Mouse (Mus musculus): ENCODE results near the gene Tecta. TPM values are rescaled to one million over a fixed set of nuclear protein-coding genes. Genes with fewer than 3 reads are reported as not detected.

Gene Tecta
- polyA plus RNA-seq, 1 experiment from 2014 or later = 0.42 TPM

- no peak overlapping the region for H3K4me2 ChIP-seq
- no peak overlapping the region for H3K9ac ChIP-seq (replicated peaks)
- peaks cover 24% of the 10 kb centered on the region for H3K4me1 ChIP-seq
- no peaks in the 10 kb centered on the region for H3K9me3 ChIP-seq (replicated peaks)
- no peak overlapping the region for H3K4me3 ChIP-seq (replicated peaks)
- no peaks in the 10 kb centered on the region for H3K36me3 ChIP-seq
- H3K27me3 ChIP-seq (replicated peaks) = 0 out of 2 replicates have a peak, but pooled peaks cover 4% of the 10 kb centered on the region
- ATAC-seq (ENCODE audit: low FRiP score) = no peak
- WGBS = 53% methylated on average over 13 of the region's 13 CpGs
- no peak overlapping the region for H3K27ac ChIP-seq (replicated peaks)
Observed at GRCm38 (mm10) chr9:42385656-42386055, 14.1 kb downstream of the Tecta start.

- Histone ChIP-seq H3K9ac (replicated peaks) (no peak overlapping the region), H3K4me2 (no peak overlapping the region), H3K9me3 (replicated peaks) (no peaks in the 10 kb centered on the region), H3K4me1 (peaks cover 19% of the 10 kb centered on the region), H3K4me3 (replicated peaks) (no peak overlapping the region), H3K36me3 (no peaks in the 10 kb centered on the region), H3K27ac (replicated peaks) (peak overlapping the region; percentile 19; the same call in 1 of the 2 replicates), H3K27me3 (replicated peaks) (0 out of 2 replicates have a peak, but pooled peaks cover 4% of the 10 kb centered on the region)
- WGBS = 48% methylated on average over 8 of the region's 8 CpGs
- ATAC-seq (ENCODE audit: low FRiP score) = no peak
Observed at GRCm38 (mm10) chr9:42382628-42383347, 16.9 kb downstream of the Tecta start.

- Histone ChIP-seq H3K36me3 (no peaks in the 10 kb centered on the region), H3K9ac (replicated peaks) (no peak overlapping the region), H3K9me3 (replicated peaks) (no peaks in the 10 kb centered on the region), H3K4me2 (no peak overlapping the region), H3K27me3 (replicated peaks) (0 out of 2 replicates have a peak, but pooled peaks cover 4% of the 10 kb centered on the region), H3K27ac (replicated peaks) (peak overlapping the region; percentile 19; the same call in 1 of the 2 replicates), H3K4me1 (peaks cover 19% of the 10 kb centered on the region), H3K4me3 (replicated peaks) (no peak overlapping the region)
- WGBS = 30% methylated on average over 5 of the region's 5 CpGs
- ATAC-seq (ENCODE audit: low FRiP score) = peak; percentile 55
Observed at GRCm38 (mm10) chr9:42382063-42382462, 17.7 kb downstream of the Tecta start.

GRCm38 (mm10) chr9:42378071-42378470, 21.7 kb downstream of the Tecta start:
- ATAC-seq (ENCODE audit: low FRiP score) = no peak
- no peak overlapping the region for H3K9ac ChIP-seq (replicated peaks)
- no peak overlapping the region for H3K4me3 ChIP-seq (replicated peaks)
- no peaks in the 10 kb centered on the region for H3K36me3 ChIP-seq
- no peaks in the 10 kb centered on the region for H3K9me3 ChIP-seq (replicated peaks)
- H3K27ac ChIP-seq (replicated peaks) = no peak overlapping the region
- no peak overlapping the region for H3K4me2 ChIP-seq
- 0 out of 2 replicates have a peak, but pooled peaks cover 3% of the 10 kb centered on the region for H3K27me3 ChIP-seq (replicated peaks)
- peaks cover 8% of the 10 kb centered on the region; the same call in 1 of the 2 replicates for H3K4me1 ChIP-seq
- 89% methylated on average over 4 of the region's 4 CpGs for WGBS

- WGBS = 94% methylated on average over 15 of the region's 15 CpGs
- no peak for ATAC-seq (ENCODE audit: low FRiP score)
- Histone ChIP-seq H3K9me3 (replicated peaks) (no peaks in the 10 kb centered on the region), H3K4me3 (replicated peaks) (no peak overlapping the region), H3K4me1 (peaks cover 5% of the 10 kb centered on the region; the same call in 1 of the 2 replicates), H3K27ac (replicated peaks) (no peak overlapping the region), H3K36me3 (no peaks in the 10 kb centered on the region), H3K4me2 (no peak overlapping the region), H3K27me3 (replicated peaks) (0 out of 2 replicates have a peak, but pooled peaks cover 3% of the 10 kb centered on the region), H3K9ac (replicated peaks) (no peak overlapping the region)
Observed at GRCm38 (mm10) chr9:42377656-42378055, 22.1 kb downstream of the Tecta start.

GRCm38 (mm10) chr9:42371670-42372368, 27.9 kb downstream of the Tecta start:
- 0 out of 2 replicates have a peak, but pooled peaks cover 3% of the 10 kb centered on the region for H3K27me3 ChIP-seq (replicated peaks)
- no peak overlapping the region for H3K9ac ChIP-seq (replicated peaks)
- H3K36me3 ChIP-seq = no peaks in the 10 kb centered on the region
- no peaks in the 10 kb centered on the region for H3K4me1 ChIP-seq
- H3K9me3 ChIP-seq (replicated peaks) = no peaks in the 10 kb centered on the region
- H3K4me2 ChIP-seq = no peak overlapping the region
- H3K27ac ChIP-seq (replicated peaks) = no peak overlapping the region
- no peak for ATAC-seq (ENCODE audit: low FRiP score)
- 87% methylated on average over 6 of the region's 6 CpGs for WGBS
- H3K4me3 ChIP-seq (replicated peaks) = no peak overlapping the region

- no peaks in the 10 kb centered on the region for H3K27me3 ChIP-seq (replicated peaks)
- H3K4me1 ChIP-seq = peaks cover 3% of the 10 kb centered on the region; the same call in 1 of the 2 replicates
- 17% methylated on average over 4 of the region's 4 CpGs for WGBS
- no peak overlapping the region for H3K9ac ChIP-seq (replicated peaks)
- no peak overlapping the region for H3K27ac ChIP-seq (replicated peaks)
- no peak overlapping the region for H3K4me2 ChIP-seq
- H3K4me3 ChIP-seq (replicated peaks) = no peak overlapping the region
- H3K36me3 ChIP-seq = no peaks in the 10 kb centered on the region
- ATAC-seq (ENCODE audit: low FRiP score) = no peak
- H3K9me3 ChIP-seq (replicated peaks) = no peaks in the 10 kb centered on the region
Observed at GRCm38 (mm10) chr9:42357585-42357984, 42.1 kb downstream of the Tecta start.

- 46% methylated on average over 1 of the region's 1 CpGs for WGBS
- H3K4me1 ChIP-seq = peaks cover 12% of the 10 kb centered on the region
Observed at GRCm38 (mm10) chr9:42354871-42355270, 44.9 kb downstream of the Tecta start.

GRCm38 (mm10) chr9:42349791-42350190, 49.9 kb downstream of the Tecta start:
- Histone ChIP-seq H3K36me3 (no peaks in the 10 kb centered on the region), H3K4me3 (replicated peaks) (no peak overlapping the region), H3K4me2 (no peak overlapping the region), H3K9me3 (replicated peaks) (no peaks in the 10 kb centered on the region), H3K9ac (replicated peaks) (no peak overlapping the region), H3K27me3 (replicated peaks) (no peaks in the 10 kb centered on the region), H3K27ac (replicated peaks) (peak overlapping the region; percentile 54; the same call in 1 of the 2 replicates), H3K4me1 (peaks cover 14% of the 10 kb centered on the region)
- 24% methylated on average over 7 of the region's 7 CpGs for WGBS
- no peak for ATAC-seq (ENCODE audit: low FRiP score)

More at GRCm38 (mm10) chr9:42354871-42355270, 44.9 kb downstream of the Tecta start:
- Histone ChIP-seq H3K9me3 (replicated peaks) (no peaks in the 10 kb centered on the region), H3K4me3 (replicated peaks) (no peak overlapping the region), H3K36me3 (no peaks in the 10 kb centered on the region), H3K27ac (replicated peaks) (no peak overlapping the region), H3K4me2 (no peak overlapping the region), H3K27me3 (replicated peaks) (no peaks in the 10 kb centered on the region), H3K9ac (replicated peaks) (no peak overlapping the region)
- ATAC-seq (ENCODE audit: low FRiP score) = no peak

GRCm38 (mm10) chr9:42346297-42346696, 53.4 kb downstream of the Tecta start:
- H3K4me1 ChIP-seq = peaks cover 11% of the 10 kb centered on the region
- no peaks in the 10 kb centered on the region for H3K9me3 ChIP-seq (replicated peaks)
- H3K9ac ChIP-seq (replicated peaks) = no peak overlapping the region

GRCm38 (mm10) chr9:42339151-42339550, 60.6 kb downstream of the Tecta start:
- no peaks in the 10 kb centered on the region for H3K9me3 ChIP-seq (replicated peaks)
- H3K4me3 ChIP-seq (replicated peaks) = no peak overlapping the region
- WGBS = 36% methylated on average over 4 of the region's 4 CpGs
- peaks cover 2% of the 10 kb centered on the region; the same call in 1 of the 2 replicates for H3K4me1 ChIP-seq
- no peak for ATAC-seq (ENCODE audit: low FRiP score)
- no peaks in the 10 kb centered on the region for H3K27me3 ChIP-seq (replicated peaks)
- H3K9ac ChIP-seq (replicated peaks) = no peak overlapping the region
- H3K4me2 ChIP-seq = no peak overlapping the region
- H3K36me3 ChIP-seq = no peaks in the 10 kb centered on the region
- H3K27ac ChIP-seq (replicated peaks) = no peak overlapping the region

More at GRCm38 (mm10) chr9:42346297-42346696, 53.4 kb downstream of the Tecta start:
- no peak overlapping the region for H3K4me3 ChIP-seq (replicated peaks)
- no peaks in the 10 kb centered on the region for H3K36me3 ChIP-seq
- no peak for ATAC-seq (ENCODE audit: low FRiP score)
- H3K27ac ChIP-seq (replicated peaks) = no peak overlapping the region
- H3K27me3 ChIP-seq (replicated peaks) = no peaks in the 10 kb centered on the region
- H3K4me2 ChIP-seq = no peak overlapping the region

All from neural tube, embryonic 15.5 days (tissue).